Mouse (Mus musculus): ENCODE results near the gene Fat3. TPM values are rescaled to one million over a fixed set of nuclear protein-coding genes. Genes with fewer than 3 reads are reported as not detected.

The Fat3 gene
- total RNA-seq, 2 experiments from 2014 or later, result 1.6 to 1.7 TPM

- intact Hi-C loops (cut with DNase I; ENCODE audit: low total_unique reads), result no loop called here
- no peak for DNase-seq
Observed at GRCm38 (mm10) chr9:16168051-16168450, 333.0 kb downstream of the Fat3 start.

DNA sequence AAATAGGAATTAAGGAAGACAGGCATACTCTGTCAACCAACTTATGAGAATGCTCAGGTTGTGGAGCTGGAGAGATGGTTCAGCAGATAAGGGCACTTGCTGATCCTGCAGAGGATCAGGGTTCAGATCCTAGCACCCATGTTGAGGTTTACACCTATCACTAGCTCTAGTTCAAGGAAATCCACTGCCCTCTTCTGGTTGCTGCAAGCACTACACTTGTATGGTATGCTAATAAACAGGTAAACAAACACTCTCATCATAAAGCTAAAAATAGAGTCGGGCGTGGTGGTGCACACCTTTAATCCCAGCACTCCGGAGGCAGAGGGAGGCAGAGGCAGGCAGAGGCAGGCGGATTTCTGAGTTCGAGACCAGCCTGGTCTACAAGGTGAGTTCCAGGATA lies 341.7 kb downstream of the Fat3 start:
- no peak for DNase-seq
- intact Hi-C loops (cut with DNase I; ENCODE audit: low total_unique reads), result no loop called here

- DNase-seq, result no peak
- intact Hi-C loops (cut with DNase I; ENCODE audit: low total_unique reads), result no loop called here
Observed at GRCm38 (mm10) chr9:16153580-16153930, 347.5 kb downstream of the Fat3 start.

DNA sequence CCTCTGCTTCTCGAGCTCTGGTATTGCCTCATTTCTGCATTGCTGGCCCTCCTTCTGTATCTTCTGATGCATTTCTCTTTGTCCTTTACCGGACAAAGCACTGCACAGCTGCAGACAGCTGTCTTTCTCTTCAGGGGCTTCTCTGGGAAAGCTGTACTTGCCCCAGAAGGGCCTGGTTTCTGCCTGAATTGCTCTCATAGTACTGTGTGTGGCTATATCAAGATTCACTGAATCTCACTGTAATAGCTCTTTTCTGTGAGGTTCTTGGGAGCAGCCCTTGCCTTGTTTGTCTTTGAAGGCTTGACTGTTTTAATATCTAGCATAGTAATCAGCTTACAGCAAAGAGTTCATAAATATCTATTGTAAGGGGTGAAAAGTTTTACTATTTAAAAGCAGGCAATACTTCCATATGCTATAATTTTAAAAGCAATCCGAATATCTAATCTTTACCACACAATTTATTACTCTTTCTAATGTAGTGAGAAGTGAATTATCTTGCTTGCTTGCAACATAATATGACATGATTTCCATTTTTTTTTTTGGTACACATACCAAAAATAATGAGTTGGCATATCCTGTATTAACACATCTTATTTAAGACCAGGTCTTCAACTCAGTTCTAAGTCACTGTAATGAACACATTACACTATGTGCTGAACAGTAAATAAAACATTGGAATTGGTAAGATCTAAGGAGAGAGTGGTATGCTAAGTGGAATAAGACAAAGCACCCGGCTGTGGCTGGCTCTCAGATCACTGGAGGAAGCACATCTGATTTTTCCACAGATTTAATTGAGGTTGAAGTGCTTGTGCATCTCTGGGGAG lies 348.1 kb downstream of the Fat3 start:
- intact Hi-C loops (cut with DNase I; ENCODE audit: low total_unique reads), result no loop called here
- DNase-seq, result no peak

DNA sequence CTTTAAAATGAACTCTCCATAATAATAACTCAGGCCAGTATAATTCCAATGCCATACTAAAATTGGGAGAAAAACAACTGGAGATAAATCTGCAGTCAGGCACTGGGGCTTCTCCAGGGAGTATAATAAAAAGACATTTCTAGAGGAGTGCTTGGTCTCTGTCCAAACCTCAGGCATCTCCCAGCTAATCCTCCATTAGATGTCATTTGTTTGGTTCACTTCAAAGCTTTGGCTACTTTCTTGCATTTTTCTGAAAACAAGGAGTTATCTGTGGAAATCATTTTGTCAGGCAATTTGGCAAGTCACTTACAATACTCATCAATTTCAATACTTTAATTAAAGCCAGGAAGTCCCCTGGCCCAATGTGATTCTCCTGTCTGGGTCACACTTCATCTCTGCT lies 351.0 kb downstream of the Fat3 start:
- intact Hi-C loops (cut with DNase I; ENCODE audit: low total_unique reads), result no loop called here

DNA sequence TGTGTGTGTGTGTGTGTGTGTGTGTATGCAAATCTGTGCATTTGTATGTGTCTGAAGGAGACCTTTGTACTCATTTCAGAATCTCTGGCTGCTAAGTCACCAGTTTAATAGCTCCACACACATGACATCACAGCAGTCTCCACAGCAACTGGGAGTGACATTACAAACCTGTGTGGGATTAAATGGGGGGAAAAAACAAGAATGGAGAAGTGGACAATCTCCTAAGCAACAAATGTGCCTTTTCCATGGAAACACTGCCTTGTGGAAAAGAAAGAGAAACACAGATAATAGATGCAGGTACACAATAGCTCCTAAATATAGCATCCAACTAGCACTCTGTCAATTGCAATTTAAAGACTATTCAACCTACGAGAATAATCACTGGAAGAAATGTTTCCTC lies 353.4 kb downstream of the Fat3 start:
- DNase-seq, result no peak
- intact Hi-C loops (cut with DNase I; ENCODE audit: low total_unique reads), result no loop called here

More for the DNA sequence above, 351.0 kb downstream of the Fat3 start:
- no peak for DNase-seq

- DNase-seq, result no peak
- intact Hi-C loops (cut with DNase I; ENCODE audit: low total_unique reads), result no loop called here
Observed at GRCm38 (mm10) chr9:16144684-16145083, 356.4 kb downstream of the Fat3 start.

DNA sequence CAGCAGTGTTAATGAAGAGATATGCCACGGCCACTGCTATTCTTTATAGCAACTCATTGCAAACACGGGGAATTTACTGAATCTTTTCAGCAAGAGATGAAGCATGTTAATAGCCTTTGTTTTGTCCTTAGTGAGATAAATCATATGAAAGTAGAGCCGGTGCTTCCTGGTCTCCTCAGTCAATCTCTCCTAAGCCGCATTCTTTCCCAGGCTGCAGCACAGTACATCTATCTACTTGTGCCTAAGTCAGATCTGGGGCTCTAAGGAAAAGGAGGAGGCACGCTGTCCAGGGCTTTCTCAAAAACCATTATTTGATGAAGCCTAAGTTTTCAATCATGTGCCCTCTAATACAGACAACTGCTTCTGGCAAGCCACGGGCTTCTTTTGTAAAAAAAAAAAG lies 361.8 kb downstream of the Fat3 start:
- no peak for DNase-seq
- intact Hi-C loops (cut with DNase I; ENCODE audit: low total_unique reads), result no loop called here

GRCm38 (mm10) chr9:16133098-16133497 lies 368.0 kb downstream of the Fat3 start:
- intact Hi-C loops (cut with DNase I; ENCODE audit: low total_unique reads), result no loop called here

DNA sequence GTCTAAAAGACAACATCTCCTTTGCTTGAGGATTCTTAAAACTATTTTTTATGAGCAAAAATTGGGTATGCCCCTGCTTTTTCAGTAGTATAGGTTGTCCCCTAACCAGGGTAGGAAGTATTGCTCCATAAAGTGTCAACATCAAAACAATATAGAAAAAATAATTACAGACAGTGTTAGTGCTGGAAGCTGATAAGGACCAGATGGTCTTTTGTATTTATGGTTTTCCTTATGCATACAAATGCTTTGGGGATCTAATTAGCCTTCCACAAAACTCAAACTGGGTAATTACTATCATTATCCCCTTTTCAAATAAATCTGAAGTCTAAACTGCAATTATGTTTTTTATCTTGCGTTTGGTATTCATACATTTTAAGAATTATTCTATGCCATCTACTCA lies 368.5 kb downstream of the Fat3 start:
- no peak for DNase-seq
- intact Hi-C loops (cut with DNase I; ENCODE audit: low total_unique reads), result no loop called here

More at GRCm38 (mm10) chr9:16133098-16133497, 368.0 kb downstream of the Fat3 start:
- DNase-seq, result no peak

DNA sequence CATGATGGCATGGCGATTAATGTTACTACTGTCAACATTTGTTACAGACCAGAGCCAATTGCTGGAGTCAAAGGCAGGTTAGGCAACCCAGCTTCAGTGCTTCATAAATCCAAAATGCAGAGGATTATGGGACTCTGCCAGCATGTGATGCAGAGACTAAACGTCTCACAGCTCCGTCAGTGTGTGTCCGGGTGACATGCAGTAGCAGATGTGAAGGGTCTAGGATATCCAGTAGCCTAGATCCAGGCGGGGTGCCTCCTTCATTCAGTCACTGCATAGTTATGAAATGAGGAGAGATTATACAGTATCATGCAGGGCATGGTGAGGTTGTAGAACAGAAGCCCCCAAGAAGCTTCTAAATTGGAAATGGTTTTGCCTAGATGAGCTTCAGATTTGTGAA lies 379.3 kb downstream of the Fat3 start:
- DNase-seq, result no peak
- intact Hi-C loops (cut with DNase I; ENCODE audit: low total_unique reads), result no loop called here

DNA sequence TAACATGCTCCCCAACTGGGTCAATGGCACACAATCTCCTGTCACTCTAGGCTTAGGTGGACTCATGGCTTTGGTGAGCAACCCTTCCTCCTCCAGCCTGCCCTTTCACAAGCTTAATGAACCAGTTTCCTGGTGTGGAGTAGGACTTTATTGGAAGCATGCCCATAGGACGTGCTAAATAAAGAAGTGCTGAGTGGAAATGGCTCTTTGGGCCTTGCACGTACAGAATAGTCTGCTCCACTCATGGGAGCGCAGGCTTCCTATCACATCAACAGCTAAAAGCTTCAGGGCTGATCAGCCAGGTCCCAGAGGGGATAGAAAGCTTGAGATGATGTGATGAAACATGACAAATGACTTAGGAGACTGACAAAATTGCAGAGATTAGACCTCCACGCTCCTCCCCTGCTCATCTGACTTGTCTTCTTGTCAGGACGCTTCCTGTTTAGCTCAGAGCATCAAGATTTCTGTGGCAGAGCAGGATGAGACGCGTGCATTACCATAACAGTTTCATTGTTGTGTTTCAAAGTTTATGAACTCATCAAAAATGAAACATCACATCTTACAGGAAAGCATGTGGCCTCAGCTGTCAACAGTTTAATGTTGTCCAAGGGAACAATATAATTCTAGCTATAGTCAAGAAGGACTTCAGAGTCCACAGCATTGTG lies 386.1 kb downstream of the Fat3 start:
- DNase-seq, result no peak
- intact Hi-C loops (cut with DNase I; ENCODE audit: low total_unique reads), result no loop called here

GRCm38 (mm10) chr9:16113936-16114642 lies 387.0 kb downstream of the Fat3 start:
- intact Hi-C loops (cut with DNase I; ENCODE audit: low total_unique reads), result no loop called here
- DNase-seq, result no peak

GRCm38 (mm10) chr9:16107900-16108299 lies 393.2 kb downstream of the Fat3 start:
- DNase-seq, result no peak
- intact Hi-C loops (cut with DNase I; ENCODE audit: low total_unique reads), result no loop called here

- intact Hi-C loops (cut with DNase I; ENCODE audit: low total_unique reads), result no loop called here
- no peak for DNase-seq
Observed at GRCm38 (mm10) chr9:16107386-16107785, 393.7 kb downstream of the Fat3 start.

GRCm38 (mm10) chr9:16098553-16098952 lies 402.5 kb downstream of the Fat3 start:
- no peak for DNase-seq
- intact Hi-C loops (cut with DNase I; ENCODE audit: low total_unique reads), result no loop called here

GRCm38 (mm10) chr9:16093047-16093668 lies 407.9 kb downstream of the Fat3 start:
- intact Hi-C loops (cut with DNase I; ENCODE audit: low total_unique reads), result no loop called here

DNA sequence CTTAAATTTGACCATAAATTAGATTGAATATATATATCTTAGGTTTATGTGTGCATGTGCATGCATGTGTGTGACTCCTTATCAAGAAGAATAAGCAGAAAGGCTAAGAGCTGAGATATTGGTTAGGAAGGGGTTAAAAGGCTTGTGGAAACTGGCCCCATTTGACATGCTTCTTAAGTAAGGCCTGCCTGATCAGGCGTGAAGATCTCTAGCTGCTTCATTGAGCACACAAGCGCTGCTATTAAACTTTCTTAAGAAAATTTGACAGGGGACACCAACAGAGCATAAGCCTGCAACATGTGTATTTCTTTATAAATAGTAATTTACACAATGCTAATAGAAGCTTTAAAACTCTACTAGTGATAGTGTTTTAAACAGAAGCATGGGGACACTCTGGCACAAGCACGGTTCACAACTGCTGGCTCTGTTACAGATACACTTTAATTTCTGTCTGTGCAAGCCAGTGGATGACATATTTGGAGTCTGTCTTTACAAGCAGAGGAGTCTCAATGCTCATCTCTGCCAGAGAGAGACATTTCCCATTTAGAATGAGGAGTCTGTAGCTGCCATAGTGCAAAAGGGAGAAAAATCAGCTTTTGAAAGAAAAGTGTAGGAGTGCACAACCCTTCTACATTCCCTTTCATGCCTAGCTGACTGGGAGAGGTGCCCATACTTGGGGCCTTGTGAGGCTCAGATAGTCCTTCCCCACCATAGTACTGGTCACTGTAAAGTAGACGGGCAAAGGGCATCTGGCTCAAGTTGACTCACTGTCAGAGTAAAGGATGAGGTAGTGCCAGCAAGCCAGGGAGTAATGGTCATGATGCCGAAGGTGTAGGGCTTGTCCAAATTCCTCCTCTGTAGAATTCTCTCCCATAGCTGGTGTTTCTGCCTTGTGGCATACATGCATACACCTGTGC lies 408.8 kb downstream of the Fat3 start:
- intact Hi-C loops (cut with DNase I; ENCODE audit: low total_unique reads), result no loop called here
- no peak for DNase-seq

More at GRCm38 (mm10) chr9:16093047-16093668, 407.9 kb downstream of the Fat3 start:
- DNase-seq, result no peak

- intact Hi-C loops (cut with DNase I; ENCODE audit: low total_unique reads), result no loop called here
- DNase-seq, result no peak
Observed at GRCm38 (mm10) chr9:16079292-16079691, 421.8 kb downstream of the Fat3 start.
